Mouse (Mus musculus): ENCODE results near the gene Nr1h3.

The Nr1h3 gene

GRCm38 (mm10) chr2:91186208-91186607, 16.4 kb downstream of the Nr1h3 start:
- no peak for DNase-seq (ENCODE audit: low read depth)

- peak; percentile 86 for DNase-seq (ENCODE audit: low read depth)
These were observed 18.8 kb downstream of the Nr1h3 start, which contains the start of gene Madd for GRCm38 (mm10) chr2:91183711-91184405. Madd (minus strand) TSS chr2:91183837.

- DNase-seq (ENCODE audit: low read depth): peak; percentile 98
These were observed 19.5 kb downstream of the Nr1h3 start for GRCm38 (mm10) chr2:91183148-91183513.

GRCm38 (mm10) chr2:91182405-91183147, 20.1 kb downstream of the Nr1h3 start:
- DNase-seq (ENCODE audit: low read depth): no peak

- DNase-seq (ENCODE audit: low read depth): peak; percentile 65
These were observed 20.6 kb downstream of the Nr1h3 start for GRCm38 (mm10) chr2:91182016-91182404.

GRCm38 (mm10) chr2:91180706-91181105, 21.9 kb downstream of the Nr1h3 start:
- no peak for DNase-seq (ENCODE audit: low read depth)

GRCm38 (mm10) chr2:91179825-91180224, 22.8 kb downstream of the Nr1h3 start:
- no peak for DNase-seq (ENCODE audit: low read depth)

GRCm38 (mm10) chr2:91176234-91176633, 26.4 kb downstream of the Nr1h3 start:
- no peak for DNase-seq (ENCODE audit: low read depth)

- no peak for DNase-seq (ENCODE audit: low read depth)
These were observed 27.1 kb downstream of the Nr1h3 start for GRCm38 (mm10) chr2:91175490-91175889.

- DNase-seq (ENCODE audit: low read depth): no peak
These were observed 32.9 kb downstream of the Nr1h3 start for GRCm38 (mm10) chr2:91169587-91170322.

- no peak for DNase-seq (ENCODE audit: low read depth)
These were observed 35.0 kb downstream of the Nr1h3 start for GRCm38 (mm10) chr2:91167629-91168028.

- no peak for DNase-seq (ENCODE audit: low read depth)
These were observed 37.6 kb downstream of the Nr1h3 start for GRCm38 (mm10) chr2:91164991-91165390.

GRCm38 (mm10) chr2:91163532-91163931, 39.1 kb downstream of the Nr1h3 start:
- no peak for DNase-seq (ENCODE audit: low read depth)

- DNase-seq (ENCODE audit: low read depth): no peak
These were observed 39.7 kb downstream of the Nr1h3 start for GRCm38 (mm10) chr2:91162952-91163351.

GRCm38 (mm10) chr2:91160591-91160990, 42.0 kb downstream of the Nr1h3 start:
- no peak for DNase-seq (ENCODE audit: low read depth)

GRCm38 (mm10) chr2:91157002-91157752, 45.5 kb downstream of the Nr1h3 start:
- no peak for DNase-seq (ENCODE audit: low read depth)

- no peak for DNase-seq (ENCODE audit: low read depth)
These were observed 48.5 kb downstream of the Nr1h3 start for GRCm38 (mm10) chr2:91154091-91154490.

- DNase-seq (ENCODE audit: low read depth): no peak
These were observed 49.7 kb downstream of the Nr1h3 start for GRCm38 (mm10) chr2:91152885-91153377.

- DNase-seq (ENCODE audit: low read depth): no peak
These were observed 51.3 kb downstream of the Nr1h3 start for GRCm38 (mm10) chr2:91151331-91151730.

GRCm38 (mm10) chr2:91148101-91148500, 54.5 kb downstream of the Nr1h3 start:
- no peak for DNase-seq (ENCODE audit: low read depth)

GRCm38 (mm10) chr2:91143401-91143800, 59.2 kb downstream of the Nr1h3 start:
- no peak for DNase-seq (ENCODE audit: low read depth)

GRCm38 (mm10) chr2:91142920-91143319, 59.7 kb downstream of the Nr1h3 start:
- no peak for DNase-seq (ENCODE audit: low read depth)

Data from naive thymus-derived CD4-positive, alpha-beta T cell, adult 2 months (primary cell).